Mouse (Mus musculus): ENCODE measurements around the gene Sppl2b. TPM values are rescaled to one million over a fixed set of nuclear protein-coding genes. Genes with fewer than 3 reads are reported as not detected.
A peak's percentile ranks its signal among the peaks of the same experiment; 100 is the strongest.
"Not testable (repeated sequence)": the region's sequence is repeated elsewhere in the genome, so short reads cannot be mapped to it uniquely, and the experiment has no call there.

The Sppl2b gene
- polyA plus RNA-seq, 1 experiment from 2014 or later: 31.9 TPM

DNA sequence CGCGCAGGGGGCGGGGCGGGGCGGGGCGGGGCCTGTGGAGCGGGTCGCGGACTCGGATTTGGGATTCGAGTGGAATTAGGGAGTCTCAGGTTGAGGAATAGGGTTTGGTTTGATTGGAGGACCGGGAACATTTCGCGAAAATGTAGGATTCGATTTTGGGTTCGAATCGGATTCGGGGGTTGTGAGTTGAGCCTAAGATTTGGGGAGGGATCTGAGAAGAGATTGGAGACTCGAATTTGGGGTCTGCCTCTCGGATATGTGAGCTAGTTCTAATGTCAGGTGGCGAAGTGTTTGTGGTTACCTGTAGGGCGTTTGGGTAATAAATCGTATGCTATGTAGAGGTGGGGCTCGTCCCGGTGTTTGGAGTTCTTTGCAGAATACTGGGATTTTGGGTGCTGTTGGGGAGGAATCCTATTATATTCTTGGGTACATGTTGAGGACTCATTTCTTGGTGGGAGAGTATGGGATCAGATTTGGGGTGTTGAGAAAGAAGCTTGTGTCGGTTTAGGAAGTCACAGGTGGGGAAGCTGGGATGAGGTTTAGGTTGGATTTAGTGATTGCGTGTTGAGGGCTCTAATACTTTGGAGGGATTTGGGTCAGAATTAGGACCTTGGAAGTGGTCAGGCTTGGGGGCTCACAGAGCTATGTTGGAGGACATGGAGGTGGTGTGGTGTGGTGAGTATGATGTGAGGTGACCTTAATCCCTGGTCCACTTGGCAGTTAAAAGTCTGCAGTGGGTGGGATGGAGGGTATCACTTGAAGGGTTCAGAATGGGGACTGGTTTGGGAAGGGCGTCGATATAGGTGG lies 27.8 kb upstream of the Sppl2b start:
- Histone ChIP-seq H3K27me3 (ENCODE audit: control insufficient read depth, insufficient read depth, low read length) (no peaks in the 10 kb centered on the region), H3K4me2 (replicated peaks; ENCODE audit: low read depth, low read length) (peak overlapping the region; percentile 97), H3K36me3 (ENCODE audit: control insufficient read depth, insufficient read depth, low read length) (peaks cover 13% of the 10 kb centered on the region), H3K4me3 (ENCODE audit: low read depth, low read length) (peak overlapping the region; percentile 71), H3K9ac (replicated peaks; ENCODE audit: low read depth, low read length) (peak overlapping the region; percentile 95), H3K4me1 (ENCODE audit: control insufficient read depth, insufficient read depth, low read length) (peaks cover 21% of the 10 kb centered on the region), H3K9me3 (ENCODE audit: control insufficient read depth, low read depth, low read length) (no peaks in the 10 kb centered on the region), H3K27ac (ENCODE audit: low read length) (peak overlapping the region; percentile 90)
- ATAC-seq (ENCODE audit: insufficient number of reproducible peaks, insufficient read depth, low FRiP score, low read depth): no peak
- WGBS: 8% methylated on average over 29 of the region's 29 CpGs

DNA sequence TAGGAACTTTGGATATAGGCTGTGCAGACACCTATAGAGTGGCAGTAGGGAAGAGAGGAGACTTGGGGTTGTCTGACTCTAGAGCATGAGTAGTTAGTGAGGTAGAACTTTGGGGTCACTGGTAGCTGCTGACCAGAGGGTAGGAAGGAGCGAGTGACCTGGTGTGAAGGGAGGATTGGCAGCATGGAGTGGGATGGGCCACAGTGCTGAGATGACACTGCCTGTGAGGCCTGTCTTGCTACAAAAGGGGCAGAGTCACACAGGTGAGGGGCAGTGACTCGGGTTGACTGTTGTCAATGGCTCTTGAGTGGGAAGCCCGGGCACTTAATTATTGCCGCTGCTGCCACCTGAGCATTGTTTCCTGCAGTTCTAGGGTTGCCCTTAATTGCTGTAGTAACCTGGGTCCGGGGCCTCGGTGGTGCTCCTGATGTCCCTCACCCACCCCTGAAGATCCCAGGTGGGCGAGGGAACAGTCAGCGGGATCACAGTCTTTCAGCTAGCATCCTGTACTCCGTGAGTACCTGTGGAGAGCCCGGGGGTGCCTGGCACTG lies 27.1 kb upstream of the Sppl2b start:
- no peaks in the 10 kb centered on the region for H3K9me3 ChIP-seq (ENCODE audit: control insufficient read depth, low read depth, low read length)
- H3K4me1 ChIP-seq (ENCODE audit: control insufficient read depth, insufficient read depth, low read length): peaks cover 21% of the 10 kb centered on the region
- peak overlapping the region; percentile 71 for H3K4me3 ChIP-seq (ENCODE audit: low read depth, low read length)
- 76% methylated on average over 10 of the region's 10 CpGs for WGBS
- no peak overlapping the region for H3K27ac ChIP-seq (ENCODE audit: low read length)
- no peak for ATAC-seq (ENCODE audit: insufficient number of reproducible peaks, insufficient read depth, low FRiP score, low read depth)
- H3K27me3 ChIP-seq (ENCODE audit: control insufficient read depth, insufficient read depth, low read length): no peaks in the 10 kb centered on the region
- H3K9ac ChIP-seq (replicated peaks; ENCODE audit: low read depth, low read length): peak overlapping the region; percentile 95; the same call in 1 of the 2 replicates
- peaks cover 13% of the 10 kb centered on the region for H3K36me3 ChIP-seq (ENCODE audit: control insufficient read depth, insufficient read depth, low read length)
- peak overlapping the region; percentile 97 for H3K4me2 ChIP-seq (replicated peaks; ENCODE audit: low read depth, low read length)

DNA sequence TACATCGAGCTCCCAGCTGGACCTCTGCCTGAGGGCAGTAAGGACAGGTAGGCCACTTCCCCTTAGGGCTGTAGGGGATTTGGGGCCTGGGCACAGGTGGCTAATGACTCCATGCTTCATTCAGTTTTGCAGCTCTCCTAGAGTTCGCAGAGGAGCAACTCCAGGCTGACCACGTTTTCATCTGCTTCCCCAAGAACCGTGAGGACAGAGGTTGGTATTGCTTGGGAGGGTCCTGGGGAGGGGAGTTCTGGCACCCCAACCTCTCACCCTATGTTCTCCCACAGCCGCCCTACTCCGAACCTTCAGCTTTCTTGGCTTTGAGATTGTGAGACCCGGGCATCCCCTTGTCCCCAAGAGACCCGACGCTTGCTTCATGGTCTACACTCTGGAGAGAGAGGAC lies 26.5 kb upstream of the Sppl2b start:
- not testable (repeated sequence) for ATAC-seq (ENCODE audit: insufficient number of reproducible peaks, insufficient read depth, low FRiP score, low read depth); H3K9ac ChIP-seq (replicated peaks; ENCODE audit: low read depth, low read length); H3K4me2 ChIP-seq (replicated peaks; ENCODE audit: low read depth, low read length); H3K27ac ChIP-seq (ENCODE audit: low read length); H3K4me3 ChIP-seq (ENCODE audit: low read depth, low read length); H3K27me3 ChIP-seq (ENCODE audit: control insufficient read depth, insufficient read depth, low read length); H3K9me3 ChIP-seq (ENCODE audit: control insufficient read depth, low read depth, low read length)
- Histone ChIP-seq H3K4me1 (ENCODE audit: control insufficient read depth, insufficient read depth, low read length) (peaks cover 21% of the 10 kb centered on the region), H3K36me3 (ENCODE audit: control insufficient read depth, insufficient read depth, low read length) (peaks cover 13% of the 10 kb centered on the region)
- 81% methylated on average over 7 of the region's 9 CpGs for WGBS

DNA sequence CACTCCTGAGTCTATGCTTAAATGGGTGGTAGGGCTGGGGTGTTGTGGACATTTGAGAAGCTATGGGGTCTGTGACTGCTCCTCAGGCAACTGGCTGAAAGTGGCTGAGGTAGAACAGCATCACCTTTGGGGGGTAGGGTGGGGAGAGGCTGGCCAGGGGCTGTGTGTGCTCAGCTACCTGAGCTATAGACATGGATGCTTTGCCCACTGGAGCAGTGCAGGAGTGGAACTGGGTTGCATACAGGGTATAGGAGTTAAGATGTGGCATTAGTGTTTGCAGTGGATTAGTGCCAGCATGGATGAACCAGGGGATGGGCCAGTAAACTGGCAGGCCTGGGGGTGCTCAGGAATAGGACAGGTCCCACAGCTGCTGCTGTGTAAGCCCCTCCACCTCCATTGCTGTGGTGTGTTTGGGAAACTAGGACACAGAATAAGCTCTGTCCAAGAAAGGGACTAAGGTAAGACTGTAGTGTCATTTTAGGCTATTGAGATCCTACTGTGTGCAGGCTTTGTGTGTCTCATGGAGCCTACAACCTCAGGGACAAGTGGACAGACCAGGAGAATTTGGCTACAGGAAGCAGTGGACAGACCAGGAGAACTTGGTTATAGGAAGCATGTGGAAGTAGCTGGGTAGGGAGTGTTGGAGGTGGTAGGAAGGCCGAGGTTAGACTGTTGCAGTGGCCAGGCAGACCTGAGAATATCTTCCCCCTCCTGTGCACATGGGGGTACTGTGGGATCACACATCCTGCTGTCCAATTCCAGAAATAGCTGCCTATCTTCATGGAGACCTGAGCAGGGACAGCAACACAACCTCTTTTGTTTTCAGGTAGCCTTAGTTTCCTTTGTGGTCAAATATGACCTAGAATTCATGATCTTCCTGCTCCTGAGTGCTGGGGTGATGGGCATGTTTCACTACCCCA lies 25.5 kb upstream of the Sppl2b start:
- H3K36me3 ChIP-seq (ENCODE audit: control insufficient read depth, insufficient read depth, low read length): peaks cover 13% of the 10 kb centered on the region

DNA sequence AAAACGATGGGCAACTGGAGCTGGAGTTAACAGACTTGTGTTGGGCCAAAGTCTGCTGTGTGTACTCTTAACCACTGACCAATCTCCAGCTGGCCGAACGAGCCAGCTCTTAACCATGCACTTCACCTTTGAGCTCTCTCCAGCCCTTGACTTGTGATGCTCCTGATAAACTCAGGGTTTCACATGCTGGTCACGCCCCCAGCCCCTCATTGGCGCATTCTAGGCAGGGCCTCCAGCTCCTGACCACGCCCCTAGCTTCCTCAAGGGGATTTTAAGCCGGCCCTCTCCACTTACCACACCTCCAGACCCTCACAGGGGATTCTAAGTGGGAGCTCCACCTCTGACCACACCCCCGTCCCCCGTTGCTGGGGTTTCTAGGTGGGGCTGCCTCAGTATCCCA lies 23.9 kb upstream of the Sppl2b start:
- Histone ChIP-seq H3K27me3 (ENCODE audit: control insufficient read depth, insufficient read depth, low read length) (peaks cover 17% of the 10 kb centered on the region), H3K9ac (replicated peaks; ENCODE audit: low read depth, low read length) (no peak overlapping the region), H3K4me3 (ENCODE audit: low read depth, low read length) (no peak overlapping the region), H3K27ac (ENCODE audit: low read length) (no peak overlapping the region), H3K4me1 (ENCODE audit: control insufficient read depth, insufficient read depth, low read length) (peaks cover 24% of the 10 kb centered on the region), H3K36me3 (ENCODE audit: control insufficient read depth, insufficient read depth, low read length) (peaks cover 13% of the 10 kb centered on the region), H3K9me3 (ENCODE audit: control insufficient read depth, low read depth, low read length) (peaks cover 5% of the 10 kb centered on the region; the same call in 1 of the 2 replicates), H3K4me2 (replicated peaks; ENCODE audit: low read depth, low read length) (no peak overlapping the region)
- 5% methylated on average over 9 of the region's 9 CpGs for WGBS
- ATAC-seq (ENCODE audit: insufficient number of reproducible peaks, insufficient read depth, low FRiP score, low read depth): peak; percentile 3; the same call in 1 of the 2 replicates

More for the DNA sequence above, 25.5 kb upstream of the Sppl2b start:
- no peak for ATAC-seq (ENCODE audit: insufficient number of reproducible peaks, insufficient read depth, low FRiP score, low read depth)
- no peak overlapping the region for H3K4me3 ChIP-seq (ENCODE audit: low read depth, low read length)
- no peak overlapping the region for H3K4me2 ChIP-seq (replicated peaks; ENCODE audit: low read depth, low read length)
- H3K27me3 ChIP-seq (ENCODE audit: control insufficient read depth, insufficient read depth, low read length): peaks cover 4% of the 10 kb centered on the region; the same call in 1 of the 2 replicates
- H3K4me1 ChIP-seq (ENCODE audit: control insufficient read depth, insufficient read depth, low read length): peaks cover 21% of the 10 kb centered on the region
- peaks cover 2% of the 10 kb centered on the region; the same call in 1 of the 2 replicates for H3K9me3 ChIP-seq (ENCODE audit: control insufficient read depth, low read depth, low read length)
- 44% methylated on average over 1 of the region's 1 CpGs for WGBS
- H3K9ac ChIP-seq (replicated peaks; ENCODE audit: low read depth, low read length): no peak overlapping the region
- H3K27ac ChIP-seq (ENCODE audit: low read length): no peak overlapping the region

DNA sequence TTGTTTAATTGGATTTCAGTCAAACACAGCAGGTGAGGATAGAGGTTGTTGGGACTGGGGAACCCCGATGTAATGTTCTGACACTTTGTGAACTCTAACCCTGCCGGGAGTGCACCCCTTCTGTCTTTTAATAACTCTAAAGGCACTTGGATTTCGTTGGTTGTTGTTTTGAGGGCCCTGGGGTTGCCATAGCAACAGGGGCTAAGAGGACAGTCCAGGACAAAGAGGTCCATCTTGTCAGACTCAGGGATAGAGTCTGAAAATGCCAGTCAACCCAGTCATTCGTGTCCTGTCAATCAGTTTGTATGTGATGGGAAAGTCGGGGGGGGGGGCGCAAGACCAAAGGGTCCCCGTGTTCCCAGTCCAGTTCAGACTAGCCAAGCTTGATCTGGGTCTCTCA lies 22.3 kb upstream of the Sppl2b start:
- 77% methylated on average over 7 of the region's 7 CpGs for WGBS
- H3K36me3 ChIP-seq (ENCODE audit: control insufficient read depth, insufficient read depth, low read length): peaks cover 11% of the 10 kb centered on the region

DNA sequence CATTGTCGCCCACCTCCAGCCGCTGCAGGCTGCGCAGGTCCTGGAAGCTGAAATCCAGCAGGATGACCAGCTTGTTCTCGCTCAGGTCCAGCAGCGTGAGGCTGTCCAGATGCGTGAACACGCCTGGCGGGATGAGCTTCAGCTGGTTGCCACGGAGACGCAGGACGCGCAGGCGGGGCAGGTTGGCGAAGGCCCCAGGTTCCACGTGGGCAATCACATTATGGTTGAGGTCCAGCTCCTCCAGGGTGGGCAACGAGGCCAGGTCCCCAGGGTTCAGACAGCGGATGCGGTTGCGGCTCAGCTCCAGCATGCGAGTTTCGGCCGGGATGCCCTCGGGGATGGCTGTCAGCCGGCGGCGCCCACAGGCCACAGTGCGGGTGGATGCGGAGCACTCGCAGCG lies 19.5 kb upstream of the Sppl2b start:
- H3K9me3 ChIP-seq (ENCODE audit: control insufficient read depth, low read depth, low read length): peaks cover 5% of the 10 kb centered on the region; the same call in 1 of the 2 replicates
- no peak for ATAC-seq (ENCODE audit: insufficient number of reproducible peaks, insufficient read depth, low FRiP score, low read depth)
- no peak overlapping the region for H3K9ac ChIP-seq (replicated peaks; ENCODE audit: low read depth, low read length)
- H3K36me3 ChIP-seq (ENCODE audit: control insufficient read depth, insufficient read depth, low read length): no peaks in the 10 kb centered on the region
- H3K27ac ChIP-seq (ENCODE audit: low read length): no peak overlapping the region
- H3K4me3 ChIP-seq (ENCODE audit: low read depth, low read length): no peak overlapping the region
- peaks cover 22% of the 10 kb centered on the region for H3K27me3 ChIP-seq (ENCODE audit: control insufficient read depth, insufficient read depth, low read length)
- WGBS: 43% methylated on average over 30 of the region's 30 CpGs
- 0 out of 2 replicates have a peak overlapping the region, but pooled peaks have one; percentile 0 for H3K4me2 ChIP-seq (replicated peaks; ENCODE audit: low read depth, low read length)
- peaks cover 9% of the 10 kb centered on the region for H3K4me1 ChIP-seq (ENCODE audit: control insufficient read depth, insufficient read depth, low read length)

More for the DNA sequence above, 22.3 kb upstream of the Sppl2b start:
- peaks cover 20% of the 10 kb centered on the region for H3K4me1 ChIP-seq (ENCODE audit: control insufficient read depth, insufficient read depth, low read length)
- no peak overlapping the region for H3K4me3 ChIP-seq (ENCODE audit: low read depth, low read length)
- H3K9me3 ChIP-seq (ENCODE audit: control insufficient read depth, low read depth, low read length): peaks cover 5% of the 10 kb centered on the region; the same call in 1 of the 2 replicates
- no peak overlapping the region for H3K9ac ChIP-seq (replicated peaks; ENCODE audit: low read depth, low read length)
- no peak overlapping the region for H3K27ac ChIP-seq (ENCODE audit: low read length)
- H3K4me2 ChIP-seq (replicated peaks; ENCODE audit: low read depth, low read length): no peak overlapping the region
- peaks cover 22% of the 10 kb centered on the region for H3K27me3 ChIP-seq (ENCODE audit: control insufficient read depth, insufficient read depth, low read length)
- ATAC-seq (ENCODE audit: insufficient number of reproducible peaks, insufficient read depth, low FRiP score, low read depth): no peak

DNA sequence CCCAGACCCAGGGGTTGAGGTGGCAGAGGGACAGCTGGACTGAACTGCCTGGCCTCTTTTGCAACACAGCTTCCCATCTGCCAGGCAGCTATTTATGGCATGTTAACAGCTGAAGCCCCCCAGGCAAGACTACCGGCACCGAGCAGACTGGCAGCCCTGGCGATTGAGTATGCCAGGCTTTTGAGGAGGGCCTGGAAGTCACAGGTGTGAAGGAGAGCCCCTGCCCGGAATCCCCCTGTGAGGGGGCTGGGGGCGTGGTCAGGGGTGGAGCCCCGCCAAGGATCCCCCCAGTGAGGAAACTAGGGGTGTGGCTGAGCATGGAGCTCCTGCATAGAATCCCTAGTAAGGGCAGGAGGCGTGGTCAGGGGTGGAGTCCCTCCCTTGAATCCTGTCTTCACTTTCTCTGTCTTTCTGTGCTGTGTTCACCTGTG lies 18.1 kb upstream of the Sppl2b start:
- peaks cover 5% of the 10 kb centered on the region; the same call in 1 of the 2 replicates for H3K9me3 ChIP-seq (ENCODE audit: control insufficient read depth, low read depth, low read length)
- H3K27me3 ChIP-seq (ENCODE audit: control insufficient read depth, insufficient read depth, low read length): peaks cover 24% of the 10 kb centered on the region
- no peak overlapping the region for H3K27ac ChIP-seq (ENCODE audit: low read length)
- peaks cover 3% of the 10 kb centered on the region; the same call in 1 of the 2 replicates for H3K4me1 ChIP-seq (ENCODE audit: control insufficient read depth, insufficient read depth, low read length)
- no peak overlapping the region for H3K9ac ChIP-seq (replicated peaks; ENCODE audit: low read depth, low read length)
- WGBS: 50% methylated on average over 7 of the region's 7 CpGs
- ATAC-seq (ENCODE audit: insufficient number of reproducible peaks, insufficient read depth, low FRiP score, low read depth): no peak; the same call in 1 of the 2 replicates
- no peak overlapping the region for H3K4me2 ChIP-seq (replicated peaks; ENCODE audit: low read depth, low read length)
- no peak overlapping the region for H3K4me3 ChIP-seq (ENCODE audit: low read depth, low read length)
- no peaks in the 10 kb centered on the region for H3K36me3 ChIP-seq (ENCODE audit: control insufficient read depth, insufficient read depth, low read length)

All from stomach, embryonic 14.5 days (tissue).